Mouse (Mus musculus) olfactory bulb, adult 2 months (tissue): ENCODE measurements around the gene Cdyl.

Source experiments
- CTCF ChIP-seq: fragments of 200-500 bp; IDR thresholded peaks from 2 replicates; pipeline ENCODE4 v1.5.1; 2012; ENCODE audit warnings: low read depth, mild to moderate bottlenecking, low read length, moderate library complexity; ENCODE audit not compliant: insufficient read depth
- POLR2A ChIP-seq: fragments of 200-500 bp; IDR thresholded peaks from 2 replicates; pipeline ENCODE4 v1.6.1; 2012; ENCODE audit warnings: mild to moderate bottlenecking, low read depth, low read length, moderate library complexity; ENCODE audit not compliant: insufficient read depth

DNA sequence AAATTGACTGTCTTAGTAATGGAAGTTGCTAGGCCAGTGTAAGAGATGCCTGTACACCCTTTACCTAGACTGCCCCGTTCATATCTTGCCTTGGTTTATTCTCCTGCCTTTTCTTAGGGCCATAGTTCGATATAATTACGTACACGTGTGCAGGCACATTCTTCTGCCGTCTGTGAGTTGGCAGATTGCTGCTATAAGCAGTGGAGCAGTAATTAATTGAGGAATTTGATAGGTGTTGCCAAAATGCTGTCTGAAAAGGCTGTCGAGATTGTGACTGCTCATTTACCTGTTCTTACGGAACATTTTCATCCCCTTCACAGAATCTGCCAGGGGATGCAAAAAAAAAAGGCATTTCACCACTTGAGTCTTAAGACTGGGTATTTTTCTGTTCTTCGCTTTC, 163.2 kb downstream of the Cdyl start:
- TF ChIP-seq POLR2A (no peak), CTCF (no peak)
